Mouse (Mus musculus) right cerebral cortex, adult 18-20 months (tissue): ENCODE results near the gene Polr2l.

Experiments used
- DNase-seq: peaks from one replicate; pipeline ENCODE4 v3.0.0; 2022; ENCODE audit warnings: mixed read lengths

Polr2l gene

DNA sequence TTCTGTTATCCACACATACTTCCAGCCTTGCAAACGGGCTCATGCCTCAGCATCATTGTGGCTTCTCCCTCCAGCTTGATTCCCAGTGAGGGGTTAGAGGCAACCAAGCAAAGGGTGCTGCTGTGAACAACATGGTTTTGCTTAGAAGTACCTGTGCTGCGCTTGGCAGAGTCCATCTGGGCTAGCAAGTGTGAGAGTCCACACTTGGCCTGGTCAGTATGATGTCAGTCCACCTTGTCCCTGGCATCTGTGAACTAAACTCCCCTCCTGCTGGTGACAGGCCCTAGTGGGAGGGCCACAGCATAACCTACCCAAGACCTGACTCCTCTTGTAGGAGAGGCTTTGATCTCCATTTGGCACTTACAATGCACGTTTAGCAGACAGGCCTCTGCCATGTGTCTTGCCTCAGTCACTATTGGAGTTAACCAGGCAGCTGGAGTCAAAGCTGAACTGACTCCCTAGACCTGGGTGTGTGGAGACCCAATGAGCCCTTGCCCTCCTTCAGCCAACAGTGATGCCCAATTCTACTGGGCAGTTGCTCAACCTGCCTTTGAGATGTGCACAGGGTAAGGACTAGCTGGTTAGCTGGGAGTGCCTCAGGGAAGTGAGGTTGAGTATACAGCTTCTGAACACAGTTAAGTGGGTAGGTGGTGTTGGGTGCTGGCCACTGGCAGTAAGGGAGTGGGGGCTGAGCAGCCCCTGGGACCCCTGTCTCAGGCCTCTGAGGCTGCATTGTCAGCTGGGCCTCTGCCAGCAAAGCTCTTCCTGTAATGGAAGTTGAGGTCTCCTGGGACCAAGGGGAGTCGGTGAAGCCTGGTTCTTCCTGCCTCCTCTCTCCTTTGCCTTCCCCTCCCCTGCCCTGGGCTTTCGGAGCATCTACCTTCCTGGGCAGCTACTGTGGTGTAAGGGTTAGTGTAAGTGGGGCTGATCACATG lies 9.5 kb upstream of the Polr2l start:
- no peak for DNase-seq

- no peak for DNase-seq
Observed at GRCm38 (mm10) chr7:141483114-141483653, 8.3 kb upstream of the Polr2l start.

- no peak for DNase-seq
Observed at GRCm38 (mm10) chr7:141482531-141483024, 7.6 kb upstream of the Polr2l start.

DNA sequence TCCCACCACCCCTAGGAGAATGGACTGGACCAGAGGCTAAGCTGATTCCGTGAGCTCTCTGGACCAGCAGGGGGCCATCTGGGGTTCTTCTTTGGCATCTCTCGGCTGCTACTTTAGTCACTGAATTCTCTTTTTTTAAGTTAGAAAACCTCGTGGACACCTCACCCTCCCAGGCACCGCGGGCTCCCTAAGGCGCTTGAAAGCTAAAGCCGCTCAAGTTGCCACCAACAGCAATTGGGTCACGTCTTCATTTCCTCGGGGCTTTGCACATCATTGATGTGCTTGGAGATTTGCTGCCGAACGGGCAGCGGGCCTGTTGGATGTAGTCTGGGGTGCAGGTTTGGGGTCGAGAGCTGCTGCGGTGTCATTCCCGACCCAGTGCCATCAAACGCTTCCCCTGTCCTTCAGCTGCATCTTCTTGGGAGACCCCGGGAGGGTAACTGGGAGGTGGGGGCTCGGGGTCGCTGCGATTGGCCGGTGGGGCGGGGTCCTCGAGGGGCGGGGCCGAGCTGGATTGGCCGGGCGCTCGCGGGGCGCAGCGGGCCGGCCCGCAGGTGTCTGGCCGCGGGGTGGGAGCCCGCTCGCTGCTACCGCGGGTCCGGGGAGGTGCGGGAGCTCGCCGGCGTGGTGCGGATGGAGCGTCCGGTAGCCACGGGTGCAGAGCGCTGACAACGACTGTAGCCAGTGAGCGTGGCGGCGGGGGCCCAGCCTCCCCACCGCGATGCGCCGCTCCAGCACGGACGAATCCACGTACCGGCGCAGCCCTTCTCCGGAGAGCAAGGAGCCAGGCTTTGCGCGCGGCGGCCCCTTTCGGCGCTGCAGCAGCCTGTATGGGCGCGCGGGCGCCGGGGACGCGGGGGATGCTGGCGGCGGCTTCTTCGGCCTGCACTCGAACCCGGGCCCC lies 6.8 kb upstream of the Polr2l start:
- DNase-seq, result peak; percentile 56

- DNase-seq, result peak; percentile 75
Observed at GRCm38 (mm10) chr7:141480842-141481497, 6.0 kb upstream of the Polr2l start.

- DNase-seq, result no peak
Observed at GRCm38 (mm10) chr7:141478270-141478748, 3.4 kb upstream of the Polr2l start.

DNA sequence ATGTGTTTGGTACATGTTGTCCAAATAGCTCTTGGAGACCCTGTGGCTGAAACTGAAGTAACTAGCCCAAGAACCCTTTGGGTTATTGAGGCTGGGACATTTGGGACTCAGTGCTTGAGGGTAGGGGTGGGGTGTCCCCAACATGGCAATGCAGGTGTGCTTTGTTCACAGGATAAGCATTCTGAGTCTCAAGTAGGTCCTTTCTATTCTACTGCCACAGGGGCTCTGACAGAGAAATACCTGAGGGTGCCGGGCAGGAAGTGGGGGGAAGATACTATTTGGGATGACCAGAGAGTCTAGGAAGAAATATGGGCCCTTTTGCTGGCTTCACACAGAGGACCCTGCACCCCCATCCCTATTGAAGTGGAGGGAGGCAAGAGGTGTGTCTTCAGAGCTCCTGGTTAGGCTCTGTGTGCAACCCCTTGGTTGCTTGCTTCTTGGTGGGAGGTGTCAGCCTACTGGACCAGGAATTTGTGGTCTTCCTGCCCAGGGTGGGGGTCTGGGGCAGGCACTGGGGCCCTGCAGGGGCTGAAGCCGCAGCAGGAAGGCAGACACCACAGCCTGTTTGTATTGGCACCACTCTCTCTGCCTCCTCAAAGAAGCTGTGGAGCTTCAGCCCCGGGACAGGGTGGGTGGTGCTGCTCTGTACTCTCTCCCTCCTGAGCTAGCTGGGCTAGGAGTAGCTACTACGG lies 2.8 kb upstream of the Polr2l start:
- DNase-seq, result no peak

GRCm38 (mm10) chr7:141476981-141477370 lies 2.0 kb upstream of the Polr2l start:
- DNase-seq, result no peak

DNA sequence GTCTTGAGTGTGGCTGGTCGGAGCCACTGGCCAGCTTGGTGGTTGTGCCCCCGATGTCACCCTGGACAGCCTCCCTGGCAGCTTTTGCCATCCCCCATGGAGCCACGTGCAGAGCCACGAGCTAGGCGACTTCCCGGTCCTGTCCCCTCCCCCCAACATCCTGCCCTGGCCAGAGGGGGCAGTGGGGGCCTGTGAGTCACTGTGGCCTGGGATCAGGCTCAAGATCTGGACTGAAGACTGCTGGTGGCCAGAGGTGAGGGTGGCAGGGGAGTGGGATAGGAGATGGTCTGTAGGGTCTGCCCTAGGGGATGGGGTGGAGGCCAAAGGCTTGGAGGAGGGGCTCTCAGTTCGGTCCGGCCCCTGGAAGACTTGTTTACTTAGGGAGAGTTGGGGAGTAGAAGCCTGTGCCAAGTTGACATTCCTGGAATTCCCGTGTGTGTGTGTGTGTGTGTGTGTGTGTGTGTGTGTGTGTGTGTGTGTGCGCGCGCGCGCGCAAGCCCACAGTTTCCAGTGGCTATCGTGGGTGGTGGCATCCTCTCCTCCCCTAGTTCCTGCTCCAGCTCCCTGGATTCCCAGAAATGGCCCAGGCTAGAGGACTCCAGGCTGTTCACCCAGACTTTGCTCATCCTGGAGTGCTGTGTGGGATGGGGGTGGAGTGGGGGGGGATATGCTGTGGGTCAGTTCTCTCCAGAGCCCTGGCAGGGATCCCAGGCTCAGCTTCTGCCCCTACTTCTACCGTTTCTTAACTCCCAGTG lies 1.5 kb upstream of the Polr2l start:
- peak; percentile 52 for DNase-seq

- DNase-seq, result no peak
Observed at GRCm38 (mm10) chr7:141475805-141476158, 850 bp upstream of the Polr2l start.

GRCm38 (mm10) chr7:141474160-141474559 lies 772 bp downstream of the Polr2l start:
- no peak for DNase-seq

DNA sequence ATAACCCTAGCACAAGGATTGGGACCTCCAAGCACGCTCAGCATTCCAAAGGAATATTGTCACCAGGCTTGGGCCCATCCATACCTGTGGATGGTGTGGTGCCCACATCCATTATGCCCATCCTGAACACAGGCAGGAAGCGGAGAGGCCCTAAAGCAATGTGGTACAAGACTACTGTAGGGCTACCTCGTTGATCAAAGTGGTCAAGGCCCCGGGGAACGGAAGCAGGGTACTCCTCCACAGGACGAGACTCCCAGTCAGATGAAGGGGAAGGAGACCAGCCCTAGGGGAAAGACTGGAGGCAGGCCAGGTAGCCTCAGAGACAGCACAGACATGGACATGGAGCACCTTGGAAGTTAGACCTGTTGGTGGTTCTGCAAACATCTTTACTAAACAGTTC lies 2.2 kb downstream of the Polr2l start:
- DNase-seq, result no peak

GRCm38 (mm10) chr7:141472226-141472625 lies 2.7 kb downstream of the Polr2l start:
- no peak for DNase-seq

DNA sequence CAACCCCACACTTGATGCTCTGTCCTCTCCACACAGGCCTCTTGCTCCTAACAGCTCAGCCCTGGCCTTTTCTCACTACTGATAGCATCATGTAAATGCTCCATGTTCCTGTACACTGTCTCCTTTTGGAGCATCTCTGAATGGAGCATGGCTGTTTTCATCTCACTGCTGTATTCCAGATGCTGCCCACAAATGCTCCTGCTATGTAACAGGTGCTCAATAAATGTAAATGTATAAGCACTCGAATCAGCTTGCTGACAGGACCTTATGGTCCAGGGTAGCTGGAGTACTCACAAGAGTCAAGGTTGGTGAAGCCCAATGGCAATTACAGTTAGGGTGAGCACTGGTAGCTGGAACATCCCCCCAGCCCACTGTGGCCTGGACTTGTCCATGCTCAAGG lies 3.7 kb downstream of the Polr2l start:
- DNase-seq, result no peak

DNA sequence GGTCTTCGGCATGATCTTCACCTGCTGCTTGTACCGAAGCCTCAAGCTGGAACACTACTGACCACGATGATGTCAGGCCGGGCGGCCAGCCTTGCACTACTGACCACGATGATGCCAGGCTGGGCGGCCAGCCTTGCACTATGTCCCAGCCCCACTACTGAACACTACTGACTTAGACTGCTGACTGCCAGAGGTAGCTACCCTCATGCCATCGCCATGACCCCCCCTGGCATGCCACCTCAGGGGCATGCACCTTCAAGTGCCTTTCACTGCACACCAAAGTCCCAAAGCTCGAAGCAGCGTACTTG lies 4.3 kb downstream of the Polr2l start:
- DNase-seq, result no peak

GRCm38 (mm10) chr7:141469901-141470636 lies 4.9 kb downstream of the Polr2l start:
- no peak for DNase-seq

GRCm38 (mm10) chr7:141469352-141469751 lies 5.6 kb downstream of the Polr2l start:
- no peak for DNase-seq

GRCm38 (mm10) chr7:141468522-141469211 lies 6.3 kb downstream of the Polr2l start:
- no peak for DNase-seq

DNA sequence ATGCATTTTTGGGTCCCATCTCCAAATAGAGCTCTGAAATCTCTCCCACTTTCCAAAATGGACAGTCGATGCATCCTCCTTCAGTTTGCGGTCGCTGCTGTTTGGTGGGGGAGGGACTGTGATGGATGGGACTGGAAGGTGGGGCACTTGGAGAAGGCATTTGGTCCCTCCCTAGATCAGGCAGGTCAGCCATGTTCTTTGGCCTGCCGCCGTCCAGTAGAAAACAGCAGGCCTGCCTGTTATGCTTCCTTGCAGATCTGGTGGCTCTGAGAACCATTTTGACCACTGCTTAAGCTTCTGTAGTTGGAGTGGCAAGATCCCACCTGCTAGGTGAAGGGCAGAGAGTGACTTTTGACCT lies 6.8 kb downstream of the Polr2l start:
- no peak for DNase-seq
